Mouse (Mus musculus) ES-E14 (cell line): Measurements from ENCODE around the gene Alk. TPM values are rescaled to one million over a fixed set of nuclear protein-coding genes. Genes with fewer than 3 reads are reported as not detected.

Experiments used
- DNase-seq: peaks from one replicate; pipeline ENCODE4 v3.0.0-alpha.2; 2013; ENCODE audit warnings: low read depth, low spot score
- H3K27ac ChIP-seq: 2 replicates; pipeline ENCODE4 v1.5.1; 2012; ENCODE audit warnings: low read depth, mild to moderate bottlenecking, low read length, moderate library complexity, mixed read lengths; ENCODE audit not compliant: poor library complexity, insufficient read depth, severe bottlenecking
- H3K36me3 ChIP-seq: 2 replicates; pipeline ENCODE4 v1.6.1; 2012; ENCODE audit warnings: mild to moderate bottlenecking, low read length, moderate library complexity, mixed read lengths; ENCODE audit not compliant: control insufficient read depth, poor library complexity, insufficient read depth, severe bottlenecking
- H3K4me1 ChIP-seq, 2 experiments: fragments of 150-350 bp in 1 of 2; sonication (generic) in 1 of 2; 2 replicates each; pipeline ENCODE4 v1.6.1; 2012; ENCODE audit warnings: low read length in 2 of 2, mild to moderate bottlenecking in 1 of 2, mixed read lengths in 1 of 2; ENCODE audit not compliant: control insufficient read depth in 2 of 2, insufficient read depth in 2 of 2, poor library complexity in 1 of 2
- H3K4me3 ChIP-seq, 2 experiments: fragments of 150-350 bp in 1 of 2; sonication (generic) in 1 of 2; 2 replicates each; pipeline ENCODE4 v1.5.1; 2012; ENCODE audit warnings: low read length in 2 of 2, low read depth in 1 of 2, mild to moderate bottlenecking in 1 of 2, mixed read lengths in 1 of 2; ENCODE audit not compliant: insufficient read depth in 1 of 2, poor library complexity in 1 of 2, severe bottlenecking in 1 of 2
- H3K9ac ChIP-seq: 2 replicates; pipeline ENCODE4 v1.6.1; 2012; ENCODE audit warnings: low read depth, mild to moderate bottlenecking, low read length, mixed read lengths; ENCODE audit not compliant: poor library complexity, insufficient read depth, severe bottlenecking
- H3K9me3 ChIP-seq: fragments of 150-350 bp; sonication (generic); 2 replicates; pipeline ENCODE4 v1.6.1; 2012; ENCODE audit warnings: low read depth, mild to moderate bottlenecking, low read length; ENCODE audit not compliant: control insufficient read depth, insufficient read depth
- CHD2 ChIP-seq: IDR thresholded peaks from 2 replicates; pipeline ENCODE4 v1.6.1; 2014; ENCODE audit warnings: mild to moderate bottlenecking, low read depth, low read length, inconsistent platforms
- HCFC1 ChIP-seq: IDR thresholded peaks from 2 replicates; pipeline ENCODE4 v1.6.1; 2012; ENCODE audit warnings: low read length, inconsistent platforms, borderline replicate concordance; ENCODE audit not compliant: insufficient read depth
- MAFK ChIP-seq: IDR thresholded peaks from 2 replicates; pipeline ENCODE4 v1.6.1; 2014; ENCODE audit warnings: mild to moderate bottlenecking, low read depth, low read length, inconsistent platforms; ENCODE audit not compliant: insufficient read depth
- ZC3H11A ChIP-seq: IDR thresholded peaks from 2 replicates; pipeline ENCODE4 v1.6.1; 2012; ENCODE audit warnings: low read depth, mild to moderate bottlenecking, inconsistent platforms, low read length, borderline replicate concordance
- ZNF384 ChIP-seq: IDR thresholded peaks from 2 replicates; pipeline ENCODE4 v1.6.1; 2012; ENCODE audit warnings: low read depth, low read length, inconsistent platforms
- in situ Hi-C, 2 experiments: fragments of 600-800 bp; cut with MboI; formaldehyde crosslinking; loops; one replicate each; pipeline ENCODE4 v1.15.1; 2025; ENCODE audit warnings: low sequenced_read_pairs in 2 of 2, inconsistent platforms in 1 of 2; ENCODE audit not compliant: unreplicated experiment in 2 of 2
- total RNA-seq: library from RNA; depleted of rRNA; stranded (reverse); fragments of 300-350 nt; gene quantifications from 2 replicates; pipeline ENCODE4 v1.2.3, GENCODE M21; 2012

Gene Alk
- total RNA-seq, 1 experiment = 0.58 TPM

GRCm38 (mm10) chr17:71995539-71995938 lies 608.9 kb downstream of the Alk start:
- H3K36me3 ChIP-seq = no peaks in the 10 kb centered on the region
- no peak for TF ChIP-seq MAFK
- no peak for TF ChIP-seq ZC3H11A
- no peak for TF ChIP-seq CHD2
- no peak for TF ChIP-seq ZNF384
- no peak for TF ChIP-seq HCFC1
- in situ Hi-C loops = no loop called here
- DNase-seq = no peak
- no peak overlapping the region for H3K9ac ChIP-seq
- no peaks in the 10 kb centered on the region for H3K4me1 ChIP-seq
- no peak overlapping the region for H3K27ac ChIP-seq
- no peaks in the 10 kb centered on the region for H3K9me3 ChIP-seq
- no peak overlapping the region for H3K4me3 ChIP-seq

GRCm38 (mm10) chr17:71994144-71994543 lies 610.3 kb downstream of the Alk start:
- TF ChIP-seq HCFC1 (no peak), ZNF384 (no peak), ZC3H11A (no peak), MAFK (no peak), CHD2 (no peak)
- H3K9ac ChIP-seq = no peak overlapping the region
- H3K27ac ChIP-seq = no peak overlapping the region
- DNase-seq = no peak
- no peak overlapping the region for H3K4me3 ChIP-seq
- no peaks in the 10 kb centered on the region for H3K36me3 ChIP-seq
- H3K4me1 ChIP-seq = no peaks in the 10 kb centered on the region
- in situ Hi-C loops = no loop called here
- no peaks in the 10 kb centered on the region for H3K9me3 ChIP-seq

- Histone ChIP-seq H3K36me3 (no peaks in the 10 kb centered on the region), H3K9me3 (no peaks in the 10 kb centered on the region), H3K4me1 (no peaks in the 10 kb centered on the region), H3K9ac (no peak overlapping the region), H3K27ac (no peak overlapping the region), H3K4me3 (no peak overlapping the region)
- TF ChIP-seq ZNF384 (no peak), MAFK (no peak), HCFC1 (no peak), ZC3H11A (no peak), CHD2 (no peak)
- in situ Hi-C loops = no loop called here
- no peak for DNase-seq
Measured at GRCm38 (mm10) chr17:71993011-71993410, 611.4 kb downstream of the Alk start.

- H3K36me3 ChIP-seq = no peaks in the 10 kb centered on the region
- TF ChIP-seq ZC3H11A (no peak), ZNF384 (no peak), MAFK (no peak), HCFC1 (no peak), CHD2 (no peak)
- in situ Hi-C loops = no loop called here
- H3K4me1 ChIP-seq = peaks cover 0 to 2% of the 10 kb centered on the region in 2 experiments; a peak in 1 of 4 replicates
- H3K9ac ChIP-seq = no peak overlapping the region
- DNase-seq = no peak
- H3K4me3 ChIP-seq = no peak overlapping the region
- H3K9me3 ChIP-seq = no peaks in the 10 kb centered on the region
- no peak overlapping the region for H3K27ac ChIP-seq
Measured at GRCm38 (mm10) chr17:71991260-71991659, 613.2 kb downstream of the Alk start.

- no peak for TF ChIP-seq MAFK
- no peak for TF ChIP-seq HCFC1
- TF ChIP-seq ZNF384 = no peak
- TF ChIP-seq CHD2 = no peak
- TF ChIP-seq ZC3H11A = no peak
- DNase-seq = no peak
- in situ Hi-C loops = no loop called here
- no peak overlapping the region for H3K9ac ChIP-seq
- no peak overlapping the region for H3K27ac ChIP-seq
- no peak overlapping the region for H3K4me3 ChIP-seq
- peaks cover 0 to 2% of the 10 kb centered on the region in 2 experiments; a peak in 1 of 4 replicates for H3K4me1 ChIP-seq
- H3K36me3 ChIP-seq = no peaks in the 10 kb centered on the region
- H3K9me3 ChIP-seq = no peaks in the 10 kb centered on the region
Measured at GRCm38 (mm10) chr17:71990176-71990720, 614.2 kb downstream of the Alk start.
